Mouse (Mus musculus): ENCODE measurements around the gene Engase. TPM values are rescaled to one million over a fixed set of nuclear protein-coding genes. Genes with fewer than 3 reads are reported as not detected.

The Engase gene
- polyA plus RNA-seq, 1 experiment from 2014 or later: 6.7 TPM

DNA sequence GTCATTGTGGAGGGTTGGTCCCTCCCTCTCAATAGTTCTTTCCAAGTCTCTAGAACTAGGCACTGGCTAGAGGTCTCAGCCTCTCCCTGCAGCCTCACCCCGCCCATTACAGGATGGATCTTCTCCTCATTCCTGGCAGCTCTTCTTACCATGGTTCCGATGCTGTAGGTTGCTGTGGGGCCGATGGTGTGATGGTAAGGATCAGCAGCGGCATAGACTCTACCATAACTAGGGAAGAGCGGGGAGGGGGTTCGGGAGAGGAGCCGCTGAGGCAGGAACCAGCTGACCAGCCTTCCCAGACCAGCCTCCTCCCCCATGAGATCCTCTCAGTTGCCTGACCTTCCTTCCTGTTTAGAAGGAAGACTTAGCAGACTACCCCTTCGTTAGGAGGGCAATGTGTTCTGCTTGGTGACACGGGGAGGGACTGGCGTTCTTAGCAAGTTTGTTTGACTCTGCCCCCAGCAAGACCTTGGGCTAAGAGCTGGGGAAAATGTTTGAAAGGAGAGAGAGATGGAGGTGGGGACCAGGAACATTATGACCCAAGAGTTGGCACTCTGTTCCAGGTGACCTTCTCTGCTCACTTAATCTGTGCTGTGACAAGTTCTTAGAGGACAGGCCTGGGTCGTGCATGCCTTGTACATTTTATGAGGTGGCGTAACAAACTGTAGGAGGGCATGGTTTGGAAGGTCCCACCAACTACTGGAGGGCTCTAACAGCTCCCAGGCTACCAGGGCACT, 17.5 kb downstream of the Engase start:
- Histone ChIP-seq H3K27me3 (replicated peaks; ENCODE audit: control insufficient read depth, insufficient read depth, low read length) (no peaks in the 10 kb centered on the region), H3K4me1 (replicated peaks; ENCODE audit: control insufficient read depth, insufficient read depth, low read length) (no peaks in the 10 kb centered on the region), H3K36me3 (ENCODE audit: control insufficient read depth, insufficient read depth) (no peaks in the 10 kb centered on the region), H3K9me3 (ENCODE audit: control insufficient read depth, low read length) (no peaks in the 10 kb centered on the region), H3K4me2 (ENCODE audit: low read length) (no peak overlapping the region), H3K9ac (replicated peaks; ENCODE audit: low read depth, low read length) (no peak overlapping the region), H3K4me3 (replicated peaks; ENCODE audit: low read length) (no peak overlapping the region), H3K27ac (ENCODE audit: low read length) (no peak overlapping the region)
- ATAC-seq: no peak
- WGBS: 84% methylated on average over 12 of the region's 12 CpGs

- no peak overlapping the region for H3K27ac ChIP-seq (ENCODE audit: low read length)
- H3K4me3 ChIP-seq (replicated peaks; ENCODE audit: low read length): no peak overlapping the region
- H3K9ac ChIP-seq (replicated peaks; ENCODE audit: low read depth, low read length): no peak overlapping the region
- no peak for ATAC-seq
- H3K9me3 ChIP-seq (ENCODE audit: control insufficient read depth, low read length): no peaks in the 10 kb centered on the region
- no peaks in the 10 kb centered on the region for H3K4me1 ChIP-seq (replicated peaks; ENCODE audit: control insufficient read depth, insufficient read depth, low read length)
- H3K4me2 ChIP-seq (ENCODE audit: low read length): no peak overlapping the region
- H3K36me3 ChIP-seq (ENCODE audit: control insufficient read depth, insufficient read depth): no peaks in the 10 kb centered on the region
- no peaks in the 10 kb centered on the region for H3K27me3 ChIP-seq (replicated peaks; ENCODE audit: control insufficient read depth, insufficient read depth, low read length)
- WGBS: 43% methylated on average over 5 of the region's 5 CpGs
Measured at GRCm38 (mm10) chr11:118495065-118495464, 18.4 kb downstream of the Engase start.

- H3K4me2 ChIP-seq (ENCODE audit: low read length): no peak overlapping the region
- H3K4me3 ChIP-seq (replicated peaks; ENCODE audit: low read length): no peak overlapping the region
- no peaks in the 10 kb centered on the region for H3K4me1 ChIP-seq (replicated peaks; ENCODE audit: control insufficient read depth, insufficient read depth, low read length)
- no peaks in the 10 kb centered on the region for H3K9me3 ChIP-seq (ENCODE audit: control insufficient read depth, low read length)
- no peaks in the 10 kb centered on the region for H3K27me3 ChIP-seq (replicated peaks; ENCODE audit: control insufficient read depth, insufficient read depth, low read length)
- H3K36me3 ChIP-seq (ENCODE audit: control insufficient read depth, insufficient read depth): no peaks in the 10 kb centered on the region
- WGBS: 51% methylated on average over 20 of the region's 20 CpGs
- H3K9ac ChIP-seq (replicated peaks; ENCODE audit: low read depth, low read length): no peak overlapping the region
- no peak overlapping the region for H3K27ac ChIP-seq (ENCODE audit: low read length)
- no peak for ATAC-seq
Measured at GRCm38 (mm10) chr11:118496066-118496689, 19.5 kb downstream of the Engase start.

DNA sequence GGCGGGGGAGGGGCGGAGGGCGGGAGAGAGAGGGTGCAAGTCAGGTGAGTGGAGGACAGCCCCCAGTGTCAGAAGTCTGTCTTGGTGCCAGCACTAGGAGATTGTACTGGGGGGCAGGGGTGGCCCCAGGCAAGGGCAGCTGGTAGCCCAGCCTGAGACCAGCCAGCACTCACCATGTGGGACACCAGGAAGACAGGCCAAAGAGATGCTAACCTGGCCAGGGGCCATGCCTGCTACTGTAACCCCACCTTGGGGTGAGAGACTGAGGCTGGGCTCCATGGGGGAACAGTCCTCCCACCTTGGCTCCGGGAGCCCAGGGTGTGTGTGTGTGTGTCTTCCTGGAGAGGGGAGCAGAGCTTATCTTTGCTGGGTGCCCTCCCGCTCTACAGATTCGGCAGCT, 26.4 kb downstream of the Engase start:
- no peak overlapping the region for H3K4me3 ChIP-seq (replicated peaks; ENCODE audit: low read length)
- H3K36me3 ChIP-seq (ENCODE audit: control insufficient read depth, insufficient read depth): no peaks in the 10 kb centered on the region
- H3K27ac ChIP-seq (ENCODE audit: low read length): no peak overlapping the region
- H3K9me3 ChIP-seq (ENCODE audit: control insufficient read depth, low read length): no peaks in the 10 kb centered on the region
- no peaks in the 10 kb centered on the region for H3K27me3 ChIP-seq (replicated peaks; ENCODE audit: control insufficient read depth, insufficient read depth, low read length)
- H3K4me1 ChIP-seq (replicated peaks; ENCODE audit: control insufficient read depth, insufficient read depth, low read length): no peaks in the 10 kb centered on the region; the same call in 1 of the 2 replicates
- ATAC-seq: no peak
- no peak overlapping the region for H3K9ac ChIP-seq (replicated peaks; ENCODE audit: low read depth, low read length)
- 63% methylated on average over 6 of the region's 6 CpGs for WGBS
- no peak overlapping the region for H3K4me2 ChIP-seq (ENCODE audit: low read length)

DNA sequence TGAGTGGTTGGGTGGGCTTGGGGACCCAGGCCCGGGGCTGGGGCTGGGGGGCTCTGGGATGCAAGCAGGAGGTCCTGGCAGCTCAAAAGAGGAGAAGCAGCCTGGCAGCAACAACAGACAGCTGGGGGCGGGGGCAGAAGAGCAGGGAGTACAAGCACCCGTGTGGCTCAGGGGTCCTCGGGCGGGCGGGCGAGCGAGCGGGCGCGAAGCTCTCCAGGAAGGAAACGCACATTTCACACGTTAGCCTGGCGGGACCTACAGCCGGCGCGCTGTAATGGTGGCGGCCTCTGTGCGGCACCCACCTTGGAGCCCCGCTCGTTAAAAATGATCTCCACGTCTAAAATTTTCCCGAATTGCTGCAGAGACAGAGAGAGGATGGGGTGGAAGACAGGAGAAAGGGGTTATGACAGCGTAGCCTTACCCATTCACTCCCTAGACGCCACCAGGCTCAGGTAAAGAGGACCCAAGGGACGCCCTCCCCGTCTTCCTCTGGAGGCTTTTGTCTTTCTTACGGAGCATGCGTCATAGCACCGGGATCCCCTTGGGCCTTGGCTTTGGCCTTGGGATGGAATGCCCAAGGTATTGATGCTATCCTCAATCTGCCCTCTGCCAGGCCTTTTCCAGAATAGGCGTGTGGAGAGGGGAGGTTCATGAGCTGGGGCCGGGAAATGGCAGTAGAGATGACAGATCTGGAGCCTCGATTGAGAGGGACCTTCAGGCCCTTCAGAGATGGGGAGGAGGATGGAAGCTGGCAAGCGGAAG, 27.0 kb downstream of the Engase start:
- Histone ChIP-seq H3K9me3 (ENCODE audit: control insufficient read depth, low read length) (no peaks in the 10 kb centered on the region), H3K27ac (ENCODE audit: low read length) (no peak overlapping the region), H3K27me3 (replicated peaks; ENCODE audit: control insufficient read depth, insufficient read depth, low read length) (no peaks in the 10 kb centered on the region), H3K36me3 (ENCODE audit: control insufficient read depth, insufficient read depth) (no peaks in the 10 kb centered on the region), H3K4me2 (ENCODE audit: low read length) (no peak overlapping the region), H3K4me1 (replicated peaks; ENCODE audit: control insufficient read depth, insufficient read depth, low read length) (no peaks in the 10 kb centered on the region; the same call in 1 of the 2 replicates), H3K9ac (replicated peaks; ENCODE audit: low read depth, low read length) (no peak overlapping the region), H3K4me3 (replicated peaks; ENCODE audit: low read length) (no peak overlapping the region)
- 25% methylated on average over 34 of the region's 34 CpGs for WGBS
- no peak for ATAC-seq

DNA sequence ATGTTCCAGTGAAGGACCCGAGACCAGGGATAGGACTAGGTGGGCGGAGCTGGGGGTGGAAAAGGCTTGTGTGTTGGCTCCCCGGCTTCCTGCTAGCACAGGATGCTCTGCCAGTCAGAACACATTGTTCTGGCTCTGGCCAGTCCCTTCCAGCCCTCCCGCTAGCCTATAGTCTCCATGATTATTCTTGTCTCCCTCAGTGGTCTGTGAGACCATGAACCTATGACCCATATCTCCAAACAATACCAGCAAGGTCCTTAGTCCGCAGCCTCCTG, 27.5 kb downstream of the Engase start:
- Histone ChIP-seq H3K27me3 (replicated peaks; ENCODE audit: control insufficient read depth, insufficient read depth, low read length) (no peaks in the 10 kb centered on the region), H3K4me3 (replicated peaks; ENCODE audit: low read length) (no peak overlapping the region), H3K4me1 (replicated peaks; ENCODE audit: control insufficient read depth, insufficient read depth, low read length) (no peaks in the 10 kb centered on the region; the same call in 1 of the 2 replicates), H3K4me2 (ENCODE audit: low read length) (no peak overlapping the region), H3K36me3 (ENCODE audit: control insufficient read depth, insufficient read depth) (no peaks in the 10 kb centered on the region), H3K9me3 (ENCODE audit: control insufficient read depth, low read length) (no peaks in the 10 kb centered on the region), H3K27ac (ENCODE audit: low read length) (no peak overlapping the region), H3K9ac (replicated peaks; ENCODE audit: low read depth, low read length) (no peak overlapping the region)
- 66% methylated on average over 5 of the region's 5 CpGs for WGBS
- ATAC-seq: no peak

DNA sequence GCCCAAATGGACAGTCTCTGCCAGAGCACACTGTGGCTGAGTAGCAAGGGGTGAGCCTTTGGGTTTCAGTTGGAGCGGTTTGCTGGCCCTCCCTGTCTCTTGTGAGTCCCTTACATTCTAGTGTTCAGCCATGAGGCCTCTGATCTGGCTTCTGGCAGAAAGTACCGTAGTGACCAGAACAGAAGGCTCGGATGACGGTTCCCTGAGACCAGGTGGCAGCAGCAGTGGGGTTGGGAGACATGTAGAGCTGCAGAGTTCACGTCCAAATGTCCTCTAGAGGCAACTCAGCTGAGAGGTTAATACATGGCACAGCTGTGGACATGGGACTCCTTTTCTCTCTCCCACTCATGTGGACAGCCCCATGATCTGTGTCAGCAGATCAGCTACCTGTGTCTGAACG, 30.5 kb downstream of the Engase start:
- Histone ChIP-seq H3K9ac (replicated peaks; ENCODE audit: low read depth, low read length) (no peak overlapping the region), H3K27me3 (replicated peaks; ENCODE audit: control insufficient read depth, insufficient read depth, low read length) (no peaks in the 10 kb centered on the region), H3K9me3 (ENCODE audit: control insufficient read depth, low read length) (no peaks in the 10 kb centered on the region), H3K27ac (ENCODE audit: low read length) (no peak overlapping the region), H3K36me3 (ENCODE audit: control insufficient read depth, insufficient read depth) (no peaks in the 10 kb centered on the region), H3K4me2 (ENCODE audit: low read length) (no peak overlapping the region), H3K4me1 (replicated peaks; ENCODE audit: control insufficient read depth, insufficient read depth, low read length) (peaks cover 7% of the 10 kb centered on the region), H3K4me3 (replicated peaks; ENCODE audit: low read length) (no peak overlapping the region)
- 90% methylated on average over 6 of the region's 6 CpGs for WGBS
- ATAC-seq: no peak

DNA sequence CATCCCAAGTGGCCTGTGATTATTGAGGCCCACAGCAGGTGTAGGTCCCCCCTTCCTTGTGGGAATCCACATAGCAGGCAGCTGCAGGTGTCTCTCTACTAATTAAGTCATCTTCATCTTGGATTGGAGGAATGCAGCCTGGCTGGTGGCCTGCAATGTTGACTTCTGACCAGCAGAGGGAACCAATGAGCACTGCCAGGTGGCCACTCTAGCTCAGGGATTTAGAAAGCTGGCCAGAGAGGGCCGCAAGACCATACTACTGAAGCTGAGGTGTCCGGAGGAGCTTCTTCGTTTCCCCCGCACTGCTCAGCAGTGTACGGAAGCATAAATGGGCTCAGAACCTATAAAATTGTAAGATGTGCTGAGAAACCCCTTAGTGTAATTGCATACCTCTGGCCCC, 31.3 kb downstream of the Engase start:
- WGBS: 36% methylated on average over 5 of the region's 5 CpGs
- no peak overlapping the region for H3K27ac ChIP-seq (ENCODE audit: low read length)

DNA sequence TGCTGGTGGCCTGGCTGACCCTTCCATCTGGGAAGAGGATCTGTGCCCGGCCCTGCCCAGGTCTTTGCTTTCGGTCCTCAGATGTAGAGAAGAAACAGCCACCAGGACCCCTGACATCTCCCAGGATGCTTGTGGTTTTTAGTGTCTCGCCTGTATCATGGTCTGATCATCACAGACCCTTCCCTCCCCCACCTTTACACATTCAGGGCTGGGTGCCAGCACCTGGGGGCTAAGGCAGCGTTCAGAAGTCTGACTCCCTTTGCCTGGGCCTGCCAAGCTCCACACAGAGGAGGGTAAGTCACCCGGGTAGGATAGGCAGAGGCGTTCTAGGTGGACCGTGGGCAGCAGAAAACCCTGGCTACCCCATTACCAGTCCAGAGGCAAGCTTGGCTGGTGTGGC, 31.7 kb downstream of the Engase start:
- Histone ChIP-seq H3K4me1 (replicated peaks; ENCODE audit: control insufficient read depth, insufficient read depth, low read length) (peaks cover 17% of the 10 kb centered on the region), H3K27me3 (replicated peaks; ENCODE audit: control insufficient read depth, insufficient read depth, low read length) (no peaks in the 10 kb centered on the region), H3K4me3 (replicated peaks; ENCODE audit: low read length) (no peak overlapping the region), H3K27ac (ENCODE audit: low read length) (no peak overlapping the region), H3K4me2 (ENCODE audit: low read length) (no peak overlapping the region), H3K36me3 (ENCODE audit: control insufficient read depth, insufficient read depth) (no peaks in the 10 kb centered on the region), H3K9ac (replicated peaks; ENCODE audit: low read depth, low read length) (no peak overlapping the region), H3K9me3 (ENCODE audit: control insufficient read depth, low read length) (no peaks in the 10 kb centered on the region)
- WGBS: 78% methylated on average over 7 of the region's 7 CpGs
- ATAC-seq: no peak

More for the DNA sequence above, 31.3 kb downstream of the Engase start:
- Histone ChIP-seq H3K9me3 (ENCODE audit: control insufficient read depth, low read length) (no peaks in the 10 kb centered on the region), H3K4me3 (replicated peaks; ENCODE audit: low read length) (no peak overlapping the region), H3K9ac (replicated peaks; ENCODE audit: low read depth, low read length) (no peak overlapping the region), H3K4me2 (ENCODE audit: low read length) (no peak overlapping the region), H3K4me1 (replicated peaks; ENCODE audit: control insufficient read depth, insufficient read depth, low read length) (peaks cover 15% of the 10 kb centered on the region), H3K27me3 (replicated peaks; ENCODE audit: control insufficient read depth, insufficient read depth, low read length) (no peaks in the 10 kb centered on the region), H3K36me3 (ENCODE audit: control insufficient read depth, insufficient read depth) (no peaks in the 10 kb centered on the region)
- ATAC-seq: peak; percentile 18; the same call in 1 of the 2 replicates

Measured in forebrain, embryonic 16.5 days (tissue).